Comparison of ENCODE assay signal across 7 mouse cellular contexts in the genomic region with DNA sequence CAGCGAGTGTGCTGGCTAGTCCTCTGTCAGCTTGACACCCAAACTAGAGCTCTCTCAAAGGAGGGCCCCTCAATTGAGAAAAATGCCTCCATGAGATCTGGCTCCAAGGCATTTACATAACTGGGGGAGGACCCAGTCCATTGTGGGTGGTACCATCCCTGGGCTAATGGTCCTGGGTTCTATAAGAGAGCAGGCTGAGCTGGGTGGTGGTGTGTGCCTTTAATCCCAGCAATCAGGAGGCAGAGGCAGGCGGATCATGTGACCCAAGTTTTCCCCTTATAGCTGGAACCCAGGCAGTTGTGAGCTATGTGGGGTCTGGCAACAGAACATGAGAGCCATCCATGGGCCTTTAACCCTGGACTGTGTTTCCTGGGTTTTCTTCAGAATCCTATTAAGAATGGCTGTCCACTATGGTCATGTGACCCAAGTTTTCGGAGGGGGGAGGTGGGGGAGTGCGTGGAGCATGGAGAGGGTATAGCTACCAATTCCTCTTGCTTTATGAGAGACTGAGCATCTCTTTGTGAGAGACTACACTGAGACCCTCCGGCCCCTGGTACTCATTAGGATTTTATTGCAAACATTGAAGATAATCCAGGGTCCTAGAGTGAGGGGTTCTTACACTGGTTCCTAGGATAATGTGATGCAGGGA. TPM values are rescaled to one million over a fixed set of nuclear protein-coding genes. Genes with fewer than 3 reads are reported as not detected.
DNase-seq lines count a peak whose midpoint lies in the region; ATAC-seq and TF ChIP-seq lines count a peak whose summit lies in the region.

No protein-coding gene starts in this region.

- no peak for TF ChIP-seq POLR2A in embryonic fibroblast, embryonic 13.5 days (IDR thresholded peaks at IDR 0.05; ENCODE audit: low read depth, low read length)

- peaks cover 13% of the 10 kb centered on the region for H3K4me1 ChIP-seq in lung, postnatal 0 days (ENCODE audit: insufficient read depth, low read depth, low read length)
- H3K4me1 ChIP-seq in embryonic fibroblast, embryonic 13.5 days (ENCODE audit: control insufficient read depth, insufficient read depth, low read length) = no peaks in the 10 kb centered on the region
- peaks cover 20% of the 10 kb centered on the region for H3K4me1 ChIP-seq in intestine, embryonic 14.5 days (replicated peaks; ENCODE audit: control insufficient read depth, insufficient read depth, low read length)
- H3K4me1 ChIP-seq in midbrain, embryonic 13.5 days (replicated peaks) = peaks cover 24% of the 10 kb centered on the region

- 28% methylated on average over 5 of the region's 5 CpGs for WGBS in lung, postnatal 0 days
- WGBS in intestine, embryonic 14.5 days = 25% methylated on average over 5 of the region's 5 CpGs
- 28% methylated on average over 5 of the region's 5 CpGs for WGBS in midbrain, embryonic 13.5 days

- H3K9me3 ChIP-seq in lung, postnatal 0 days (ENCODE audit: low read length) = no peaks in the 10 kb centered on the region
- no peaks in the 10 kb centered on the region for H3K9me3 ChIP-seq in intestine, embryonic 14.5 days (ENCODE audit: control insufficient read depth, low read length)
- H3K9me3 ChIP-seq in midbrain, embryonic 13.5 days = no peaks in the 10 kb centered on the region

- no peaks in the 10 kb centered on the region for H3K27me3 ChIP-seq in lung, postnatal 0 days (replicated peaks; ENCODE audit: insufficient read depth, low read length)
- H3K27me3 ChIP-seq in intestine, embryonic 14.5 days (replicated peaks; ENCODE audit: control insufficient read depth, insufficient read depth, low read length) = no peaks in the 10 kb centered on the region
- no peaks in the 10 kb centered on the region for H3K27me3 ChIP-seq in midbrain, embryonic 13.5 days

- H3K4me2 ChIP-seq in lung, postnatal 0 days (replicated peaks; ENCODE audit: low read depth, low read length) = peak overlapping the region; percentile 78
- peak overlapping the region; percentile 63 for H3K4me2 ChIP-seq in intestine, embryonic 14.5 days (ENCODE audit: low read length)
- H3K4me2 ChIP-seq in midbrain, embryonic 13.5 days (replicated peaks) = peak overlapping the region; percentile 71

- H3K4me3 ChIP-seq in lung, postnatal 0 days (ENCODE audit: low read depth, low read length) = peak overlapping the region; percentile 84
- peak overlapping the region; percentile 63 for H3K4me3 ChIP-seq in embryonic fibroblast, embryonic 13.5 days (ENCODE audit: insufficient read depth, low read length)
- peak overlapping the region; percentile 62 for H3K4me3 ChIP-seq in intestine, embryonic 14.5 days (ENCODE audit: low read depth, low read length)
- H3K4me3 ChIP-seq in midbrain, embryonic 13.5 days (replicated peaks) = peak overlapping the region; percentile 63

- no peak for DNase-seq in lung, postnatal 0 days (ENCODE audit: low spot score)
- no peak for DNase-seq in lung, postnatal 14 days
- DNase-seq in intestine, embryonic 14.5 days (ENCODE audit: low spot score) = no peak
- DNase-seq in adrenal gland, adult (ENCODE audit: inconsistent age in 2 of 2, low spot score in 1 of 2) = no peak
- no peak for DNase-seq in right cerebral cortex, adult 18-20 months

- ATAC-seq in lung, postnatal 0 days = no peak
- ATAC-seq in intestine, embryonic 14.5 days (replicated peaks; ENCODE audit: low FRiP score, low TSS enrichment, low read depth) = peak; percentile 16; the same call in 1 of the 2 replicates
- ATAC-seq in midbrain, embryonic 13.5 days = no peak; the same call in 1 of the 2 replicates

- TF ChIP-seq CTCF in lung, postnatal 0 days (IDR thresholded peaks at IDR 0.05) = no peak
- TF ChIP-seq CTCF in embryonic fibroblast, embryonic 13.5 days (IDR thresholded peaks at IDR 0.05; ENCODE audit: borderline replicate concordance, insufficient read depth, low read length) = no peak

- H3K27ac ChIP-seq in lung, postnatal 0 days (ENCODE audit: low read length) = peak overlapping the region; percentile 95
- H3K27ac ChIP-seq in embryonic fibroblast, embryonic 13.5 days (ENCODE audit: insufficient read depth, low read length) = peak overlapping the region; percentile 59
- peak overlapping the region; percentile 66 for H3K27ac ChIP-seq in intestine, embryonic 14.5 days (ENCODE audit: low read depth)
- peak overlapping the region; percentile 90 for H3K27ac ChIP-seq in midbrain, embryonic 13.5 days

- no peak for TF ChIP-seq EP300 in lung, postnatal 0 days (IDR thresholded peaks at IDR 0.05)

- H3K36me3 ChIP-seq in lung, postnatal 0 days (ENCODE audit: insufficient read depth, low read length) = no peaks in the 10 kb centered on the region; the same call in 1 of the 2 replicates
- peaks cover 35% of the 10 kb centered on the region for H3K36me3 ChIP-seq in intestine, embryonic 14.5 days (ENCODE audit: control insufficient read depth, insufficient read depth, low read length)
- peaks cover 46% of the 10 kb centered on the region for H3K36me3 ChIP-seq in midbrain, embryonic 13.5 days

- peak overlapping the region; percentile 75; the same call in 1 of the 2 replicates for H3K9ac ChIP-seq in lung, postnatal 0 days (replicated peaks; ENCODE audit: low read depth)
- H3K9ac ChIP-seq in intestine, embryonic 14.5 days (ENCODE audit: low read length) = peak overlapping the region; percentile 62
- peak overlapping the region; percentile 79 for H3K9ac ChIP-seq in midbrain, embryonic 13.5 days (replicated peaks)

RNA-seq across cellular contexts. Expression of a gene that starts 5.0 kb away (rescaled TPM):
- 10.5 and 11.9 TPM in 2 replicates for polyA plus RNA-seq in lung, postnatal 0 days (2015; fragmentation: Nextera tagmentation; extraction: Ambion mirVana)
- polyA plus RNA-seq in embryonic fibroblast, embryonic 13.5 days (2011; ENCODE audit: insufficient read length, low read depth, missing spikeins) = 0.35 TPM in 1 of 2 replicates, not detected in the other
- polyA plus RNA-seq in intestine, embryonic 14.5 days (2014; fragmentation: Nextera tagmentation; extraction: Ambion mirVana) = 12.7 and 18.4 TPM in 2 replicates
- polyA plus RNA-seq in midbrain, embryonic 13.5 days (2015; fragmentation: Nextera tagmentation; extraction: Ambion mirVana) = 0.16 and 0.35 TPM in 2 replicates

RNA-seq across cellular contexts. Expression of a gene that starts 8.4 kb away (rescaled TPM):
- polyA plus RNA-seq in lung, postnatal 0 days (2015; fragmentation: Nextera tagmentation; extraction: Ambion mirVana) = 318 and 358 TPM in 2 replicates
- 107 and 111 TPM in 2 replicates for polyA plus RNA-seq in embryonic fibroblast, embryonic 13.5 days (2011; ENCODE audit: insufficient read length, low read depth, missing spikeins)
- polyA plus RNA-seq in intestine, embryonic 14.5 days (2014; fragmentation: Nextera tagmentation; extraction: Ambion mirVana) = 309 and 315 TPM in 2 replicates
- polyA plus RNA-seq in midbrain, embryonic 13.5 days (2015; fragmentation: Nextera tagmentation; extraction: Ambion mirVana) = 389 and 412 TPM in 2 replicates

RNA-seq across cellular contexts. Expression of a gene that starts 25.4 kb away (rescaled TPM):
- polyA plus RNA-seq in lung, postnatal 0 days (2015; fragmentation: Nextera tagmentation; extraction: Ambion mirVana) = 38.3 and 41.7 TPM in 2 replicates
- polyA plus RNA-seq in embryonic fibroblast, embryonic 13.5 days (2011; ENCODE audit: insufficient read length, low read depth, missing spikeins) = 120 and 152 TPM in 2 replicates
- polyA plus RNA-seq in intestine, embryonic 14.5 days (2014; fragmentation: Nextera tagmentation; extraction: Ambion mirVana) = 42.0 and 44.1 TPM in 2 replicates
- polyA plus RNA-seq in midbrain, embryonic 13.5 days (2015; fragmentation: Nextera tagmentation; extraction: Ambion mirVana) = 34.8 and 35.1 TPM in 2 replicates

RNA-seq across cellular contexts. Expression of a gene that starts 26.4 kb away (rescaled TPM):
- polyA plus RNA-seq in lung, postnatal 0 days (2015; fragmentation: Nextera tagmentation; extraction: Ambion mirVana) = 80.8 and 83.9 TPM in 2 replicates
- 38.5 and 43.5 TPM in 2 replicates for polyA plus RNA-seq in embryonic fibroblast, embryonic 13.5 days (2011; ENCODE audit: insufficient read length, low read depth, missing spikeins)
- polyA plus RNA-seq in intestine, embryonic 14.5 days (2014; fragmentation: Nextera tagmentation; extraction: Ambion mirVana) = 102 and 104 TPM in 2 replicates
- 110 TPM in 2 replicates for polyA plus RNA-seq in midbrain, embryonic 13.5 days (2015; fragmentation: Nextera tagmentation; extraction: Ambion mirVana)

RNA-seq across cellular contexts. Expression of a gene that starts 53.5 kb away (rescaled TPM):
- 41.9 and 53.5 TPM in 2 replicates for polyA plus RNA-seq in lung, postnatal 0 days (2015; fragmentation: Nextera tagmentation; extraction: Ambion mirVana)
- polyA plus RNA-seq in embryonic fibroblast, embryonic 13.5 days (2011; ENCODE audit: insufficient read length, low read depth, missing spikeins) = 30.0 and 32.3 TPM in 2 replicates
- 59.4 and 71.7 TPM in 2 replicates for polyA plus RNA-seq in intestine, embryonic 14.5 days (2014; fragmentation: Nextera tagmentation; extraction: Ambion mirVana)
- polyA plus RNA-seq in midbrain, embryonic 13.5 days (2015; fragmentation: Nextera tagmentation; extraction: Ambion mirVana) = 119 and 125 TPM in 2 replicates
